Mouse (Mus musculus): ENCODE measurements around the gene 1700030J22Rik. TPM values are rescaled to one million over a fixed set of nuclear protein-coding genes. Genes with fewer than 3 reads are reported as not detected.

1700030J22Rik gene
- polyA plus RNA-seq, 1 experiment from 2014 or later = 0.77 TPM

GRCm38 (mm10) chr8:116947589-116947988 lies 31.2 kb downstream of the 1700030J22Rik start:
- no peak overlapping the region for H3K4me3 ChIP-seq
- WGBS = 58% methylated on average over 7 of the region's 7 CpGs
- no peaks in the 10 kb centered on the region for H3K36me3 ChIP-seq
- H3K4me1 ChIP-seq (replicated peaks) = peaks cover 64% of the 10 kb centered on the region
- H3K27me3 ChIP-seq = no peaks in the 10 kb centered on the region
- H3K27ac ChIP-seq = peak overlapping the region; percentile 89
- no peaks in the 10 kb centered on the region for H3K9me3 ChIP-seq (replicated peaks)
- H3K4me2 ChIP-seq = peak overlapping the region; percentile 3; the same call in 1 of the 2 replicates
- H3K9ac ChIP-seq = peak overlapping the region; percentile 11; the same call in 1 of the 2 replicates
- ATAC-seq (replicated peaks; ENCODE audit: insufficient number of reproducible peaks, insufficient read depth, low FRiP score, low read depth) = no peak

- ATAC-seq (replicated peaks; ENCODE audit: insufficient number of reproducible peaks, insufficient read depth, low FRiP score, low read depth) = no peak
- H3K9me3 ChIP-seq (replicated peaks) = no peaks in the 10 kb centered on the region
- H3K4me1 ChIP-seq (replicated peaks) = peaks cover 61% of the 10 kb centered on the region
- peak overlapping the region; percentile 39; the same call in 1 of the 2 replicates for H3K9ac ChIP-seq
- H3K4me2 ChIP-seq = peak overlapping the region; percentile 86
- WGBS = 55% methylated on average over 6 of the region's 6 CpGs
- peak overlapping the region; percentile 38 for H3K4me3 ChIP-seq
- H3K36me3 ChIP-seq = no peaks in the 10 kb centered on the region
- H3K27ac ChIP-seq = peak overlapping the region; percentile 89
- no peaks in the 10 kb centered on the region for H3K27me3 ChIP-seq
Observed at GRCm38 (mm10) chr8:116946851-116947250, 31.9 kb downstream of the 1700030J22Rik start.

GRCm38 (mm10) chr8:116946268-116946838 lies 32.4 kb downstream of the 1700030J22Rik start:
- 24% methylated on average over 21 of the region's 21 CpGs for WGBS

GRCm38 (mm10) chr8:116945169-116945910 lies 33.4 kb downstream of the 1700030J22Rik start:
- no peak overlapping the region for H3K4me3 ChIP-seq
- peaks cover 52% of the 10 kb centered on the region for H3K4me1 ChIP-seq (replicated peaks)
- H3K4me2 ChIP-seq = peak overlapping the region; percentile 86
- no peak for ATAC-seq (replicated peaks; ENCODE audit: insufficient number of reproducible peaks, insufficient read depth, low FRiP score, low read depth)
- no peaks in the 10 kb centered on the region for H3K9me3 ChIP-seq (replicated peaks)
- no peaks in the 10 kb centered on the region for H3K27me3 ChIP-seq
- peak overlapping the region; percentile 89 for H3K27ac ChIP-seq
- no peak overlapping the region for H3K9ac ChIP-seq
- no peaks in the 10 kb centered on the region for H3K36me3 ChIP-seq
- WGBS = 55% methylated on average over 9 of the region's 9 CpGs

More at GRCm38 (mm10) chr8:116946268-116946838, 32.4 kb downstream of the 1700030J22Rik start:
- Histone ChIP-seq H3K27me3 (no peaks in the 10 kb centered on the region), H3K4me3 (peak overlapping the region; percentile 38), H3K9ac (peak overlapping the region; percentile 39), H3K27ac (peak overlapping the region; percentile 89), H3K36me3 (no peaks in the 10 kb centered on the region), H3K4me1 (replicated peaks) (peaks cover 58% of the 10 kb centered on the region), H3K9me3 (replicated peaks) (no peaks in the 10 kb centered on the region), H3K4me2 (peak overlapping the region; percentile 86)
- ATAC-seq (replicated peaks; ENCODE audit: insufficient number of reproducible peaks, insufficient read depth, low FRiP score, low read depth) = peak; percentile 56

- WGBS = 12% methylated on average over 4 of the region's 4 CpGs
- H3K4me1 ChIP-seq (replicated peaks) = peaks cover 52% of the 10 kb centered on the region
- peak overlapping the region; percentile 94 for H3K9ac ChIP-seq
- peak overlapping the region; percentile 86 for H3K4me2 ChIP-seq
- no peak for ATAC-seq (replicated peaks; ENCODE audit: insufficient number of reproducible peaks, insufficient read depth, low FRiP score, low read depth)
- no peak overlapping the region for H3K27ac ChIP-seq
- peak overlapping the region; percentile 98 for H3K4me3 ChIP-seq
- no peaks in the 10 kb centered on the region for H3K9me3 ChIP-seq (replicated peaks)
- no peaks in the 10 kb centered on the region for H3K27me3 ChIP-seq
- H3K36me3 ChIP-seq = no peaks in the 10 kb centered on the region
Observed at GRCm38 (mm10) chr8:116944385-116944696, 34.4 kb downstream of the 1700030J22Rik start.

- H3K4me3 ChIP-seq = peak overlapping the region; percentile 98
- peak; percentile 55 for ATAC-seq (replicated peaks; ENCODE audit: insufficient number of reproducible peaks, insufficient read depth, low FRiP score, low read depth)
- peaks cover 52% of the 10 kb centered on the region for H3K4me1 ChIP-seq (replicated peaks)
- H3K4me2 ChIP-seq = peak overlapping the region; percentile 86
- no peaks in the 10 kb centered on the region for H3K27me3 ChIP-seq
- peak overlapping the region; percentile 94 for H3K9ac ChIP-seq
- no peaks in the 10 kb centered on the region for H3K36me3 ChIP-seq
- peak overlapping the region; percentile 64 for H3K27ac ChIP-seq
- no peaks in the 10 kb centered on the region for H3K9me3 ChIP-seq (replicated peaks)
- under 1% methylated on average over 62 of the region's 62 CpGs for WGBS
Observed at GRCm38 (mm10) chr8:116943555-116944384, 35.0 kb downstream of the 1700030J22Rik start.

- Histone ChIP-seq H3K27me3 (no peaks in the 10 kb centered on the region), H3K4me3 (peak within 1 kb of the TSS; percentile 98), H3K9ac (peak within 1 kb of the TSS; percentile 94), H3K9me3 (replicated peaks) (no peaks in the 10 kb centered on the region), H3K4me1 (replicated peaks) (peaks cover 47% of the 10 kb centered on the region), H3K27ac (peak within 1 kb of the TSS; percentile 64), H3K36me3 (no peaks in the 10 kb centered on the region), H3K4me2 (peak within 1 kb of the TSS; percentile 86)
- peak; percentile 79 for ATAC-seq (replicated peaks; ENCODE audit: insufficient number of reproducible peaks, insufficient read depth, low FRiP score, low read depth)
- WGBS = under 1% methylated on average over 45 of the region's 46 CpGs
Observed at GRCm38 (mm10) chr8:116943161-116943554, 35.6 kb downstream of the 1700030J22Rik start, which contains the start of gene Atmin. Gene Atmin (plus strand): TSS chr8:116943393.

- Histone ChIP-seq H3K27me3 (no peaks in the 10 kb centered on the region), H3K27ac (no peak overlapping the region), H3K4me1 (replicated peaks) (peaks cover 40% of the 10 kb centered on the region), H3K36me3 (0 out of 2 replicates have a peak, but pooled peaks cover under 1% of the 10 kb centered on the region), H3K4me2 (peak overlapping the region; percentile 86; the same call in 1 of the 2 replicates), H3K9me3 (replicated peaks) (no peaks in the 10 kb centered on the region), H3K9ac (no peak overlapping the region), H3K4me3 (no peak overlapping the region)
- no peak for ATAC-seq (replicated peaks; ENCODE audit: insufficient number of reproducible peaks, insufficient read depth, low FRiP score, low read depth)
- 65% methylated on average over 12 of the region's 12 CpGs for WGBS
Observed at GRCm38 (mm10) chr8:116942284-116943058, 36.3 kb downstream of the 1700030J22Rik start.

GRCm38 (mm10) chr8:116935506-116935905 lies 43.3 kb downstream of the 1700030J22Rik start:
- H3K36me3 ChIP-seq = peaks cover 59% of the 10 kb centered on the region; the same call in 1 of the 2 replicates
- WGBS = 82% methylated on average over 6 of the region's 6 CpGs

GRCm38 (mm10) chr8:116934976-116935375 lies 43.8 kb downstream of the 1700030J22Rik start:
- Histone ChIP-seq H3K4me1 (replicated peaks) (no peaks in the 10 kb centered on the region), H3K4me3 (no peak overlapping the region), H3K27me3 (no peaks in the 10 kb centered on the region), H3K27ac (no peak overlapping the region), H3K4me2 (no peak overlapping the region), H3K36me3 (peaks cover 59% of the 10 kb centered on the region; the same call in 1 of the 2 replicates), H3K9me3 (replicated peaks) (no peaks in the 10 kb centered on the region), H3K9ac (no peak overlapping the region)
- WGBS = 87% methylated on average over 4 of the region's 4 CpGs
- ATAC-seq (replicated peaks; ENCODE audit: insufficient number of reproducible peaks, insufficient read depth, low FRiP score, low read depth) = no peak

More at GRCm38 (mm10) chr8:116935506-116935905, 43.3 kb downstream of the 1700030J22Rik start:
- Histone ChIP-seq H3K27ac (no peak overlapping the region), H3K4me3 (no peak overlapping the region), H3K9ac (no peak overlapping the region), H3K4me2 (no peak overlapping the region), H3K9me3 (replicated peaks) (no peaks in the 10 kb centered on the region), H3K27me3 (no peaks in the 10 kb centered on the region), H3K4me1 (replicated peaks) (no peaks in the 10 kb centered on the region)
- ATAC-seq (replicated peaks; ENCODE audit: insufficient number of reproducible peaks, insufficient read depth, low FRiP score, low read depth) = no peak
